Mouse (Mus musculus) liver, embryonic 14.5 days (tissue): ENCODE measurements around the gene Zfp646. TPM values are rescaled to one million over a fixed set of nuclear protein-coding genes. Genes with fewer than 3 reads are reported as not detected.

Experiments used
- ATAC-seq: fragments of 200-750 bp; cut with Nextera tagmentation; 2 replicates; pipeline ENCODE4 v1.8.0; 2017; ENCODE audit warnings: moderate number of reproducible peaks, mild to moderate bottlenecking, moderate library complexity; ENCODE audit not compliant: insufficient read depth
- DNase-seq, 3 experiments: peaks; one replicate each; pipeline ENCODE4 v3.0.0-alpha.2; 2012 to 2013; ENCODE audit warnings: low read depth in 3 of 3, low spot score in 3 of 3
- H3K27ac ChIP-seq: fragments of 300-500 bp; sonication (generic); 2 replicates; pipeline ENCODE4 v1.5.1; 2014; ENCODE audit warnings: moderate library complexity, mild to moderate bottlenecking, control low read depth, inconsistent platforms
- H3K27me3 ChIP-seq: fragments of 300-500 bp; sonication (generic); 2 replicates; pipeline ENCODE4 v1.6.1; 2014; ENCODE audit warnings: mild to moderate bottlenecking, low read length, moderate library complexity; ENCODE audit not compliant: control insufficient read depth, insufficient read depth
- H3K36me3 ChIP-seq: fragments of 300-500 bp; sonication (generic); replicated peaks from 2 replicates; pipeline ENCODE4 v1.6.1; 2014; ENCODE audit warnings: low read depth; ENCODE audit not compliant: control insufficient read depth, insufficient read depth
- H3K4me1 ChIP-seq, 2 experiments: fragments of 200-500 bp in 1 of 2; fragments of 300-500 bp in 1 of 2; sonication (generic) in 1 of 2; replicated peaks; 2 replicates each; pipeline ENCODE4 v1.6.1; 2012 to 2014; ENCODE audit warnings: antibody characterized with exemption in 1 of 2, inconsistent platforms in 1 of 2, low read length in 1 of 2; ENCODE audit not compliant: control insufficient read depth in 2 of 2, insufficient read depth in 2 of 2
- H3K4me2 ChIP-seq: fragments of 300-500 bp; sonication (generic); 2 replicates; pipeline ENCODE4 v1.6.1; 2014; ENCODE audit warnings: low read depth, mild to moderate bottlenecking, control low read depth, moderate library complexity
- H3K4me3 ChIP-seq, 2 experiments: fragments of 200-500 bp in 1 of 2; fragments of 300-500 bp in 1 of 2; sonication (generic) in 1 of 2; 2 replicates each; pipeline ENCODE4 v1.5.1; 2012 to 2014; ENCODE audit warnings: low read depth in 2 of 2, low read length in 2 of 2, mild to moderate bottlenecking in 2 of 2, control low read depth in 1 of 2, inconsistent platforms in 1 of 2, moderate library complexity in 1 of 2; ENCODE audit not compliant: insufficient read depth in 1 of 2
- H3K9ac ChIP-seq: fragments of 300-500 bp; sonication (generic); replicated peaks from 2 replicates; pipeline ENCODE4 v1.6.1; 2014; ENCODE audit warnings: mild to moderate bottlenecking, control low read depth, moderate library complexity
- H3K9me3 ChIP-seq: fragments of 300-500 bp; sonication (generic); 2 replicates; pipeline ENCODE4 v1.6.1; 2016; ENCODE audit warnings: low read length, mixed read lengths; ENCODE audit not compliant: control insufficient read depth
- CTCF ChIP-seq: IDR thresholded peaks from 2 replicates; pipeline ENCODE4 v1.5.1; 2016; ENCODE audit warnings: antibody characterized with exemption, low read depth, control low read depth
- EP300 ChIP-seq: IDR thresholded peaks from 2 replicates; pipeline ENCODE4 v1.6.1; 2016; ENCODE audit warnings: antibody characterized with exemption, low read depth
- WGBS: fragments of 180-500 bp; shearing (Covaris S2); extraction: QIAGEN DNeasy Blood & Tissue Kit; methylation state at CpG from one replicate; pipeline ENCODE4 v1.1.7; 2014; ENCODE audit not compliant: insufficient replicate concordance; 5-methylcytosine and 5-hydroxymethylcytosine counted together
- polyA plus RNA-seq, 2 experiments: library from polyadenylated mRNA; depleted of rRNA in 1 of 2; stranded (reverse) in 1 of 2; unstranded in 1 of 2; fragments of >200 nt; fragmentation: Nextera tagmentation in 1 of 2; extraction: Ambion mirVana in 1 of 2; gene quantifications; 2 replicates each; pipeline versions ENCODE4 v1.2.1 to v1.2.3; 2012 to 2014

Gene Zfp646
- polyA plus RNA-seq, 2 experiments = 4.6 to 6.7 TPM

DNA sequence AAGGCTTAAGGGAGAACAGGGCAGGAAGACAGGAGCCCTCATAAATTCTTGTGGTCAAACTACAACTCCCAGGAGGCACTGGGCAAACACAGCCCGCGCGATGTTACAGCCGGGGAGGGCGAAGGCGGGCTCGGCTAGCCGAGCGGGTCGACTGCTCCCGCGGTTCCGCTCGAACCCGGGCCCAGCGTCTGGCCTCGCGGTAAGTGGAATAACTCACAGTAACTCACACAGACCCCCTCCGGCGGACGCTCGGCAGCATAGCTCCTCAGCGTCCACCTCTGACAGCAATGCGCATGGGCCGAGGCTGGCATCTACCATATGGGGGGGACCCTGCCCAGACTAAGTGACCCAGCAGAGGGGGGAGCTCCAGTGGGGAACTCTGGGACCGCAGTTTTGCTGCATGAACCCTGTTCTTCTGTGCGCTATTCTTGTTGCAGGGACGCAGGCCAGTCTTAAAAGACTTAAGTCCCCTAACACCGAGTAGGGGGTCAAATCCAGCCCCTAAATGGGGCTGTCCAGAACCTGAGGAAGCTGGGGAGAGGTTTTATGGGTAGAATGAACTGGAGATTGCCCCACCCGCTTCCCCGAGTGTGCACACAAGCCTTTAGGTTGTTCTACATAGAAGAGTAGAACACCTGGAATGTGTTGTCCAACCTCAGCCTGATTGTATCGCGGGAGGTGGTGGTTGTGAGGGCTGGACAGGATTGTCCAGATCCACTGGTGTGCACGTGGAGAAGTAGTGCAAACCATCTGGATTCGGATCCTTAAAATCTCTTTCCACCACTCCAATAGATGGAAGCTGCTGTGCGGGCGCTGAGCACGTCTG, 28.2 kb downstream of the Zfp646 start, which contains the start of gene Bckdk:
TSS of gene Bckdk (plus strand) at position 112 of the 826 bp plus-strand sequence.
- H3K4me3 ChIP-seq = peak within 1 kb of the TSS; percentile 75 to 92
- peak; percentile 59 to 66 (median 61) for DNase-seq
- H3K9me3 ChIP-seq = no peaks in the 10 kb centered on the region
- H3K4me1 ChIP-seq = peaks cover 17 to 29% of the 10 kb centered on the region in 2 experiments
- H3K27ac ChIP-seq = peak within 1 kb of the TSS; percentile 55
- peak within 1 kb of the TSS; percentile 85 for H3K4me2 ChIP-seq
- WGBS = 9% methylated on average over 38 of the region's 38 CpGs
- H3K27me3 ChIP-seq = no peaks in the 10 kb centered on the region
- peak within 1 kb of the TSS; percentile 98 for H3K9ac ChIP-seq
- peaks cover 34% of the 10 kb centered on the region for H3K36me3 ChIP-seq
- TF ChIP-seq CTCF (peak; percentile 20; the same call in 1 of the 2 replicates), EP300 (no peak)
- ATAC-seq = peak; percentile 83

DNA sequence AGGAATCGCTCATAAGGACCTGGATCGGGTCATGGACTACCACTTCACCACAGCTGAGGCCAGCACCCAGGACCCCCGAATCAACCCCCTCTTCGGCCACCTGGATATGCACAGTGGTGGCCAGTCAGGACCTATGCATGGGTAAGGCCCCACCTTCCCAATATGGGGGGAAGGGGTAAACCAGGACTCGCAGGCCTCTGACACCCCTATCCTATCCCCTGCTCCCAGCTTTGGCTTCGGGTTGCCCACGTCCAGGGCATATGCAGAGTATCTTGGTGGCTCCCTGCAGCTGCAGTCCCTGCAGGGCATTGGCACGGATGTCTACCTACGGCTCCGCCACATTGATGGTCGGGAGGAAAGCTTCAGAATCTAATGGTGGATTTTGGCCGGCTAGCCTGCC, 31.9 kb downstream of the Zfp646 start:
- ATAC-seq (no peak), DNase-seq (no peak)
- 83% methylated on average over 12 of the region's 12 CpGs for WGBS
- Histone ChIP-seq H3K4me1 (peaks cover 8 to 15% of the 10 kb centered on the region in 2 experiments), H3K4me2 (no peak overlapping the region), H3K9ac (no peak overlapping the region), H3K9me3 (no peaks in the 10 kb centered on the region), H3K27me3 (no peaks in the 10 kb centered on the region), H3K36me3 (peaks cover 34% of the 10 kb centered on the region), H3K27ac (no peak overlapping the region), H3K4me3 (no peak overlapping the region)
- TF ChIP-seq EP300 (no peak), CTCF (no peak)

DNA sequence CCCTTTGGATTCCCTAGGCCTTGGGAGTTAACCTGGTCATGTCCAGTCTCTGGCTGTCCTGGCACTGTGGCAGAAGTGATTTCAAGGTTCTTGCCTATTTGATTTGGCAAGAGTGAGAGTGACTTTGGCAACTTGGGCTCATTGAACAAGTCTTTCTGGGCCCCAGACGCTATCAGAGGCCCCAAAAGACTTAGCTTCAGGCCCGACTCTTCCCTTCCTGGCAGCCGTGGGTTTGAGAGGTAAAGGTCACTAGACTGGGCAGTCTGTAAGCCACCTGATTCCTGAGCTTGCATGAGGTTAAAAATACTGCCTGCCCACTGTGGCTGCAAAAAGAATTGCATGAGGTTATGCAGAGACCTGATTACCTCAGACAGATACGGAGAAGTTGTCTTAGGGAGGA, 32.6 kb downstream of the Zfp646 start:
- Histone ChIP-seq H3K27ac (no peak overlapping the region), H3K9ac (no peak overlapping the region), H3K4me3 (no peak overlapping the region), H3K36me3 (peaks cover 34% of the 10 kb centered on the region), H3K4me1 (peaks cover 12 to 18% of the 10 kb centered on the region in 2 experiments), H3K4me2 (no peak overlapping the region), H3K27me3 (no peaks in the 10 kb centered on the region), H3K9me3 (no peaks in the 10 kb centered on the region)
- 80% methylated on average over 4 of the region's 4 CpGs for WGBS
- TF ChIP-seq EP300 = no peak
- no peak for ATAC-seq
- DNase-seq = no peak

DNA sequence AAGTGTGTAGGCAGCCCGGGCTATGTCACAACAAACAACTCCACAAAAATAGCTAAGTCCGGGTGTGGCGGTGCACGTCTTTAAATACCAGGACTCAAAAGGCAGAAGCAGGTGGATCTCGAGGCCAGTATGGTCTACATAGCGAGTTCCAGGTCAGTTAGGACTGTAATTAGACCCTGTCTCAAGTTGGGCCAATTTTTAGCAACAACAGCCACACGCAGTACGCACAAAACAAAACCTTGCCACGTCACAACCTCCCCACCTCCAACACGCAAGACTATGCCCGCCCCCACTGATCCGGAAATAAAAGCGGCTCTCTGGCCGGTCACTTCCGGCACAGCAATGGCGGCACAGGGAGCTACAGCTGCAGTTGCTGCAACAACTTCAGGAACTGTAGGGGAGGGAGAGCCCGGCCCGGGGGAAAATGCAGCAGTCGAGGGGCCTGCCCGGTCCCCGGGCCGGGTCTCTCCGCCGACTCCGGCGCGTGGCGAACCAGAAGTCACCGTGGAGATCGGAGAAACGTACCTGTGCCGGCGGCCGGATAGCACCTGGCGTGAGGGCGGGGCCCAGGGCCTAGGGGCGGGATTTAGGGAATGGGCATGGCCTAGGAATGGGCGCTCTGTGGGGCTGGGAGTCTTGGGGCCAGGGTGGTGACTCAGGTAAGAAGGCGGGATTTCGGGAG, 36.3 kb downstream of the Zfp646 start, which contains the start of gene Kat8:
TSS of gene Kat8 (plus strand) at position 327 of the 682 bp plus-strand sequence.
- Histone ChIP-seq H3K36me3 (peaks cover 15% of the 10 kb centered on the region), H3K9ac (peak within 1 kb of the TSS; percentile 90), H3K9me3 (no peaks in the 10 kb centered on the region)

DNA sequence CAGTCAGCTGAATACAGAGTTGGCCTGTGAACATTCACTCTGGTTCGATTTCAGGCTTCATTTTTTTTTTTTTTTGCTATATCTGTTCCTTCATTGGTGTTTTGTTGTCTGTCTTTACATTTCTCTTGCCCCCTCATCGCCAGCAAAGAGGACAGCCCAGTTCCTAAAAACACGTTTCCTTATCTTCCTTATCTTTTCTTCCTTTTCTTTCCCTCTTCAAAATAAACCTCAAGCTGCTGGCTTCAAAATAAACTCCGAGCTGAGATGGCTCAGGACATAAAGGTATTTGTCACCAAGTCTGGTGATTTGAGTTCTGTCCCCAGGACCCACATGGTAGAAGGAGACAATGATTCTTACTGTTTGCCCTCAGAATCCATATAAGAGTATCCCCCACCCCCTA, 36.9 kb downstream of the Zfp646 start:
- no peaks in the 10 kb centered on the region for H3K27me3 ChIP-seq
- no peak for DNase-seq
- peaks cover 10 to 11% of the 10 kb centered on the region in 2 experiments for H3K4me1 ChIP-seq
- H3K4me3 ChIP-seq = peak overlapping the region; percentile 94 to 99
- H3K9me3 ChIP-seq = no peaks in the 10 kb centered on the region
- peak overlapping the region; percentile 91 for H3K4me2 ChIP-seq
- under 1% methylated on average over 4 of the region's 4 CpGs for WGBS
- ATAC-seq = no peak
- H3K36me3 ChIP-seq = peaks cover 9% of the 10 kb centered on the region
- peak overlapping the region; percentile 90 for H3K9ac ChIP-seq
- TF ChIP-seq EP300 (no peak), CTCF (no peak)
- H3K27ac ChIP-seq = peak overlapping the region; percentile 84

More for the DNA sequence above, 36.3 kb downstream of the Zfp646 start, which contains the start of gene Kat8:
- peak within 1 kb of the TSS; percentile 91 for H3K4me2 ChIP-seq
- ATAC-seq (peak; percentile 98), DNase-seq (peak; percentile 88 to 91 (median 88))
- H3K4me3 ChIP-seq = peak within 1 kb of the TSS; percentile 94 to 99
- under 1% methylated on average over 40 of the region's 40 CpGs for WGBS
- peaks cover 10 to 11% of the 10 kb centered on the region in 2 experiments for H3K4me1 ChIP-seq
- H3K27ac ChIP-seq = peak within 1 kb of the TSS; percentile 84
- H3K27me3 ChIP-seq = no peaks in the 10 kb centered on the region
- TF ChIP-seq EP300 (0 out of 2 replicates have a peak, but pooled peaks have one; percentile 18), CTCF (no peak)
